15 mouse cellular contexts compared by ENCODE assay signal in genomic region chr6:5315053-5315759, GRCm38 (mm10). TPM values are rescaled to one million over a fixed set of nuclear protein-coding genes. Genes with fewer than 3 reads are reported as not detected.
DNase-seq lines count a peak whose midpoint lies in the region; ATAC-seq and TF ChIP-seq lines count a peak whose summit lies in the region.
"Had no signal": no experiment of that assay in that cellular context is flagged by ENCODE, and none has a peak within 500 bp of the region (broad histone marks: within the 10 kb centered on the region; RNA-seq: fewer than 3 reads in every experiment).

No protein-coding gene starts in this region.

- peak; percentile 77 for ATAC-seq in erythroblast, adult 5-6 weeks (replicated peaks; ENCODE audit: low FRiP score, poor library complexity, severe bottlenecking)
- ATAC-seq in liver, embryonic 15.5 days (ENCODE audit: insufficient read depth): peak; percentile 89
- peak; percentile 54 for ATAC-seq in stomach, postnatal 0 days (ENCODE audit: low FRiP score, low TSS enrichment)
- no peak for ATAC-seq in hindbrain, postnatal 0 days
- no peak for ATAC-seq in forebrain, embryonic 11.5 days (replicated peaks; ENCODE audit: low FRiP score)
- ATAC-seq: forebrain, embryonic 15.5 days had no signal

- DNase-seq in spleen, postnatal 36 days (ENCODE audit: low spot score in 2 of 2): peak; percentile 26 to 34
- DNase-seq in spleen, postnatal 10 days (ENCODE audit: low spot score in 2 of 2): no peak
- no peak for DNase-seq in stomach, postnatal 0 days (ENCODE audit: low spot score)
- DNase-seq in hindbrain, postnatal 0 days (ENCODE audit: low spot score): no peak
- no peak for DNase-seq in forebrain, embryonic 11.5 days (ENCODE audit: low spot score)
- DNase-seq in layer of hippocampus, adult 9-10 months (ENCODE audit: low spot score): no peak
- DNase-seq: cerebellum, adult 9-10 months; gastrocnemius, postnatal 14 days; kidney, adult 8-10 months; right cerebral cortex, postnatal 4 days had no signal

- H3K27me3 ChIP-seq in liver, embryonic 15.5 days: no peaks in the 10 kb centered on the region
- no peaks in the 10 kb centered on the region for H3K27me3 ChIP-seq in stomach, postnatal 0 days (ENCODE audit: control insufficient read depth, insufficient read depth, low read length)
- no peaks in the 10 kb centered on the region for H3K27me3 ChIP-seq in hindbrain, postnatal 0 days (ENCODE audit: insufficient read depth, low read length)
- H3K27me3 ChIP-seq in forebrain, embryonic 11.5 days (ENCODE audit: control insufficient read depth, insufficient read depth, low read length): no peaks in the 10 kb centered on the region
- H3K27me3 ChIP-seq: forebrain, embryonic 15.5 days had no signal

- 19% methylated on average over 3 of the region's 3 CpGs for WGBS in liver, embryonic 15.5 days (ENCODE audit: insufficient replicate concordance)
- 82% methylated on average over 3 of the region's 3 CpGs for WGBS in stomach, postnatal 0 days
- WGBS in hindbrain, postnatal 0 days: 90% methylated on average over 3 of the region's 3 CpGs
- WGBS in forebrain, embryonic 11.5 days: 90% methylated on average over 3 of the region's 3 CpGs

- H3K4me2 ChIP-seq in liver, embryonic 15.5 days: peak overlapping the region; percentile 5; the same call in 1 of the 2 replicates
- no peak overlapping the region for H3K4me2 ChIP-seq in stomach, postnatal 0 days (replicated peaks; ENCODE audit: low read depth)
- H3K4me2 ChIP-seq in hindbrain, postnatal 0 days (ENCODE audit: low read depth, low read length): no peak overlapping the region
- H3K4me2 ChIP-seq in forebrain, embryonic 11.5 days (ENCODE audit: low read depth, low read length, severe bottlenecking): no peak overlapping the region
- H3K4me2 ChIP-seq: forebrain, embryonic 15.5 days; lung, embryonic 14.5 days had no signal

- TF ChIP-seq EP300 in stomach, postnatal 0 days (optimal IDR thresholded peaks at IDR 0.05): no peak

- TF ChIP-seq CTCF in stomach, postnatal 0 days (IDR thresholded peaks at IDR 0.05; ENCODE audit: low read depth): no peak
- TF ChIP-seq CTCF in hindbrain, postnatal 0 days (IDR thresholded peaks at IDR 0.05; ENCODE audit: low read depth): no peak

- H3K27ac ChIP-seq in liver, embryonic 15.5 days (replicated peaks): peak overlapping the region; percentile 79
- H3K27ac ChIP-seq in stomach, postnatal 0 days (replicated peaks): no peak overlapping the region
- H3K27ac ChIP-seq in hindbrain, postnatal 0 days: no peak overlapping the region
- no peak overlapping the region for H3K27ac ChIP-seq in forebrain, embryonic 11.5 days (ENCODE audit: low read depth, low read length)
- H3K27ac ChIP-seq: forebrain, embryonic 15.5 days; hindbrain, embryonic 10.5 days had no signal

- peaks cover 22% of the 10 kb centered on the region for H3K4me1 ChIP-seq in liver, embryonic 15.5 days (replicated peaks)
- no peaks in the 10 kb centered on the region for H3K4me1 ChIP-seq in stomach, postnatal 0 days (replicated peaks; ENCODE audit: control insufficient read depth, insufficient read depth)
- no peaks in the 10 kb centered on the region for H3K4me1 ChIP-seq in hindbrain, postnatal 0 days (ENCODE audit: insufficient read depth, low read length)
- no peaks in the 10 kb centered on the region for H3K4me1 ChIP-seq in forebrain, embryonic 11.5 days (replicated peaks; ENCODE audit: control insufficient read depth, insufficient read depth, low read length)
- H3K4me1 ChIP-seq: forebrain, embryonic 15.5 days; hindbrain, embryonic 10.5 days had no signal

- no peak overlapping the region for H3K9ac ChIP-seq in liver, embryonic 15.5 days
- no peak overlapping the region for H3K9ac ChIP-seq in stomach, postnatal 0 days (ENCODE audit: low read length)
- H3K9ac ChIP-seq in hindbrain, postnatal 0 days (replicated peaks; ENCODE audit: low read length): no peak overlapping the region
- H3K9ac ChIP-seq in forebrain, embryonic 11.5 days (ENCODE audit: low read length): no peak overlapping the region
- H3K9ac ChIP-seq: forebrain, embryonic 15.5 days; lung, embryonic 14.5 days had no signal

- H3K9me3 ChIP-seq in liver, embryonic 15.5 days (replicated peaks): no peaks in the 10 kb centered on the region
- H3K9me3 ChIP-seq in stomach, postnatal 0 days (ENCODE audit: control insufficient read depth, low read length): no peaks in the 10 kb centered on the region
- H3K9me3 ChIP-seq in hindbrain, postnatal 0 days (ENCODE audit: low read length): no peaks in the 10 kb centered on the region
- no peaks in the 10 kb centered on the region for H3K9me3 ChIP-seq in forebrain, embryonic 11.5 days (ENCODE audit: control insufficient read depth, low read length)
- H3K9me3 ChIP-seq: forebrain, embryonic 15.5 days; hindbrain, embryonic 10.5 days had no signal

- H3K36me3 ChIP-seq in liver, embryonic 15.5 days (replicated peaks): no peaks in the 10 kb centered on the region
- no peaks in the 10 kb centered on the region for H3K36me3 ChIP-seq in stomach, postnatal 0 days (ENCODE audit: control insufficient read depth, insufficient read depth, low read length)
- H3K36me3 ChIP-seq in hindbrain, postnatal 0 days (ENCODE audit: insufficient read depth, low read length): no peaks in the 10 kb centered on the region
- no peaks in the 10 kb centered on the region for H3K36me3 ChIP-seq in forebrain, embryonic 11.5 days (ENCODE audit: control insufficient read depth, insufficient read depth, low read length)
- H3K36me3 ChIP-seq: forebrain, embryonic 15.5 days; hindbrain, embryonic 10.5 days had no signal

- no peak overlapping the region for H3K4me3 ChIP-seq in liver, embryonic 15.5 days (replicated peaks)
- no peak overlapping the region for H3K4me3 ChIP-seq in stomach, postnatal 0 days (ENCODE audit: low read depth, low read length)
- H3K4me3 ChIP-seq in hindbrain, postnatal 0 days (ENCODE audit: low read length): no peak overlapping the region
- no peak overlapping the region for H3K4me3 ChIP-seq in forebrain, embryonic 11.5 days (ENCODE audit: low read depth, low read length)
- H3K4me3 ChIP-seq: forebrain, embryonic 15.5 days; hindbrain, embryonic 10.5 days had no signal

RNA-seq across cellular contexts. Expression of gene Pon2, which starts 17.0 kb away (rescaled TPM):
- 57.6 and 68.1 TPM in 2 replicates for total RNA-seq in erythroblast, adult 5-6 weeks (2015; ENCODE audit: low replicate concordance)
- total RNA-seq in erythroblast, adult 5-6 weeks (2017; ENCODE audit: low replicate concordance): 43.8 and 45.8 TPM in 2 replicates
- polyA plus RNA-seq in liver, embryonic 15.5 days (2015; fragmentation: Nextera tagmentation; extraction: Ambion mirVana): 48.2 and 52.1 TPM in 2 replicates
- 130 and 148 TPM in 2 replicates for polyA plus RNA-seq in stomach, postnatal 0 days (2015; fragmentation: Nextera tagmentation; extraction: Ambion mirVana)
- total RNA-seq in hindbrain, postnatal 0 days (2014; rRNA removed): 17.9 TPM in 2 replicates
- polyA plus RNA-seq in hindbrain, postnatal 0 days (2015; fragmentation: Nextera tagmentation; extraction: Ambion mirVana): 50.4 and 56.2 TPM in 2 replicates
- 43.9 and 45.0 TPM in 2 replicates for polyA plus RNA-seq in forebrain, embryonic 11.5 days (2014; fragmentation: Nextera tagmentation; extraction: Ambion mirVana)

RNA-seq across cellular contexts. Expression of gene Pon3, which starts 59.1 kb away (rescaled TPM):
- 4.4 and 11.7 TPM in 2 replicates for total RNA-seq in erythroblast, adult 5-6 weeks (2015; ENCODE audit: low replicate concordance)
- total RNA-seq in erythroblast, adult 5-6 weeks (2017; ENCODE audit: low replicate concordance): 7.2 and 8.9 TPM in 2 replicates
- polyA plus RNA-seq in liver, embryonic 15.5 days (2015; fragmentation: Nextera tagmentation; extraction: Ambion mirVana): 20.6 and 23.0 TPM in 2 replicates
- polyA plus RNA-seq in stomach, postnatal 0 days (2015; fragmentation: Nextera tagmentation; extraction: Ambion mirVana): 27.2 and 30.2 TPM in 2 replicates
- 4.1 and 5.2 TPM in 2 replicates for total RNA-seq in hindbrain, postnatal 0 days (2014; rRNA removed)
- polyA plus RNA-seq in hindbrain, postnatal 0 days (2015; fragmentation: Nextera tagmentation; extraction: Ambion mirVana): 5.8 and 6.2 TPM in 2 replicates
- polyA plus RNA-seq in forebrain, embryonic 11.5 days (2014; fragmentation: Nextera tagmentation; extraction: Ambion mirVana): 4.5 and 4.8 TPM in 2 replicates

Comparison
In these comparisons a context has a peak if more than half of its experiments do, and no peak if none do; other contexts are left out.
1. DNase-seq: peak in spleen, postnatal 36 days (2 of 2); none in spleen, postnatal 10 days (0 of 2), stomach, postnatal 0 days (single experiment), hindbrain, postnatal 0 days (single experiment), forebrain, embryonic 11.5 days (single experiment) and layer of hippocampus, adult 9-10 months (single experiment).
2. ATAC-seq: peak in erythroblast, adult 5-6 weeks (single experiment), liver, embryonic 15.5 days (single experiment) and stomach, postnatal 0 days (single experiment); none in hindbrain, postnatal 0 days (single experiment) and forebrain, embryonic 11.5 days (single experiment).